Mouse (Mus musculus) embryonic stem cell, embryonic (primary cell): ENCODE measurements around the gene Itgb5.

ENCODE experiments used
- CTCF ChIA-PET, 4 experiments: fragments of 300-600 bp in 2 of 4; fragments of 350-600 bp in 2 of 4; sonication (Branson Sonifier 250); formaldehyde crosslinking; loops; one replicate each; lab custom pipeline; 2022; ENCODE audit warnings: inconsistent platforms in 2 of 4; lab: Charles Lee
- POLR2A ChIA-PET, 4 experiments: fragments of 300-600 bp in 2 of 4; fragments of 350-600 bp in 2 of 4; sonication (Branson Sonifier 250); formaldehyde crosslinking; loops; one replicate each; lab custom pipeline; 2022; ENCODE audit warnings: antibody characterized with exemption in 4 of 4, inconsistent platforms in 1 of 4; lab: Charles Lee

Itgb5 gene

GRCm38 (mm10) chr16:33953008-33953407 is 123.5 kb downstream of the Itgb5 start:
- CTCF ChIA-PET = interaction anchor here in 2 of 4 experiments (0.6 to 1.4 kb wide), 2 partner anchors 132 to 208 kb away, joined by 3 read pairs; no protein-coding TSS in a partner anchor
- POLR2A ChIA-PET = interaction anchor here in 1 of 4 experiments (1.3 to 5.4 kb wide), 3 partner anchors 15 to 133 kb away, joined by 4 to 29 read pairs (median 8); partner anchors contain the start of gene Umps

GRCm38 (mm10) chr16:33954793-33955192 is 125.3 kb downstream of the Itgb5 start:
- POLR2A ChIA-PET = interaction anchor here in 3 of 4 experiments (0.6 to 5.4 kb wide), 12 partner anchors 8 to 206 kb away, joined by 3 to 29 read pairs (median 3); partner anchors contain the start of gene Umps (in 2 of the 3)
- CTCF ChIA-PET = interaction anchor here in 2 of 4 experiments (0.7 to 1.3 kb wide), 3 partner anchors 34 to 158 kb away, joined by 3 to 5 read pairs (median 4); no protein-coding TSS in a partner anchor

GRCm38 (mm10) chr16:33963509-33963908 is 134.0 kb downstream of the Itgb5 start:
- POLR2A ChIA-PET = interaction anchor here in 1 of 4 experiments (1.3 to 9.1 kb wide), 4 partner anchors 15 to 144 kb away, joined by 3 to 93 read pairs (median 4); no protein-coding TSS in a partner anchor

GRCm38 (mm10) chr16:33965878-33966537 is 136.5 kb downstream of the Itgb5 start:
- ChIA-PET CTCF (interaction anchor here in 2 of 4 experiments (1.2 to 2.3 kb wide), 3 partner anchors 22 to 145 kb away, joined by 3 to 7 read pairs (median 4); no protein-coding TSS in a partner anchor), POLR2A (interaction anchor here (0.8 to 9.1 kb wide), 17 partner anchors 10 to 140 kb away, joined by 3 to 93 read pairs (median 4); no protein-coding TSS in a partner anchor)

More at GRCm38 (mm10) chr16:33963509-33963908, 134.0 kb downstream of the Itgb5 start:
- CTCF ChIA-PET = no interaction called here

- CTCF ChIA-PET = interaction anchor here in 2 of 4 experiments (1.2 to 2.3 kb wide), 3 partner anchors 21 to 146 kb away, joined by 3 to 7 read pairs (median 4); no protein-coding TSS in a partner anchor
- POLR2A ChIA-PET = interaction anchor here (0.6 to 9.1 kb wide), 27 partner anchors 9 to 204 kb away, joined by 3 to 93 read pairs (median 3); no protein-coding TSS in a partner anchor
Measured at GRCm38 (mm10) chr16:33966538-33967282, 137.2 kb downstream of the Itgb5 start, which contains the start of gene Umps. Umps (minus strand) TSS chr16:33967038.

- CTCF ChIA-PET = interaction anchor here in 2 of 4 experiments (1.2 to 2.3 kb wide), 3 partner anchors 21 to 147 kb away, joined by 3 to 7 read pairs (median 4); no protein-coding TSS in a partner anchor
- POLR2A ChIA-PET = interaction anchor here (0.6 to 9.1 kb wide), 27 partner anchors 9 to 204 kb away, joined by 3 to 93 read pairs (median 3); no protein-coding TSS in a partner anchor
Measured at GRCm38 (mm10) chr16:33967283-33967640, 137.8 kb downstream of the Itgb5 start.

GRCm38 (mm10) chr16:33979855-33980254 is 150.4 kb downstream of the Itgb5 start:
- ChIA-PET POLR2A (interaction anchor here (0.5 to 6.4 kb wide), 37 partner anchors 8 to 1359 kb away, joined by 3 to 93 read pairs (median 4); partner anchors contain the start of genes Umps (in 3 of the 4), Itgb5 (in 1 of the 4) and Rpl35a (in 1 of the 4)), CTCF (interaction anchor here (0.6 to 2.3 kb wide), 9 partner anchors 8 to 159 kb away, joined by 3 to 7 read pairs (median 3); no protein-coding TSS in a partner anchor)

GRCm38 (mm10) chr16:33983712-33984111 is 154.2 kb downstream of the Itgb5 start:
- CTCF ChIA-PET = no interaction called here

GRCm38 (mm10) chr16:33985372-33985771 is 155.9 kb downstream of the Itgb5 start:
- CTCF ChIA-PET = interaction anchor here in 1 of 4 experiments (1.4 kb wide), 1 partner anchor 132 kb away, joined by 3 read pairs; no protein-coding TSS in a partner anchor
- POLR2A ChIA-PET = interaction anchor here in 1 of 4 experiments (1.3 to 2.0 kb wide), 2 partner anchors 18 to 25 kb away, joined by 3 to 6 read pairs; partner anchors contain the start of gene Umps

More at GRCm38 (mm10) chr16:33983712-33984111, 154.2 kb downstream of the Itgb5 start:
- POLR2A ChIA-PET = interaction anchor here in 1 of 4 experiments (0.5 kb wide), 1 partner anchor 674 kb away, joined by 3 read pairs; no protein-coding TSS in a partner anchor

GRCm38 (mm10) chr16:33986993-33987392 is 157.5 kb downstream of the Itgb5 start:
- ChIA-PET CTCF (interaction anchor here in 3 of 4 experiments (0.7 to 2.7 kb wide), 9 partner anchors 10 to 166 kb away, joined by 3 to 17 read pairs (median 5); no protein-coding TSS in a partner anchor), POLR2A (interaction anchor here in 2 of 4 experiments (0.6 to 2.4 kb wide), 4 partner anchors 8 to 30 kb away, joined by 5 to 26 read pairs (median 6); partner anchors contain the start of gene Umps (in 1 of the 2))

GRCm38 (mm10) chr16:33988358-33989012 is 159.0 kb downstream of the Itgb5 start:
- POLR2A ChIA-PET = interaction anchor here (0.6 to 2.4 kb wide), 18 partner anchors 9 to 558 kb away, joined by 3 to 26 read pairs (median 4); partner anchors contain the start of gene Umps (in 2 of the 4)
- CTCF ChIA-PET = interaction anchor here (0.6 to 2.7 kb wide), 58 partner anchors 8 to 803 kb away, joined by 3 to 21 read pairs (median 4); partner anchors contain the start of genes Umps (in 2 of the 4), Itgb5 (in 1 of the 4) and Osbpl11 (in 1 of the 4)

GRCm38 (mm10) chr16:33989106-33989505 is 159.6 kb downstream of the Itgb5 start:
- ChIA-PET POLR2A (interaction anchor here in 3 of 4 experiments (0.7 to 2.4 kb wide), 10 partner anchors 9 to 98 kb away, joined by 3 to 26 read pairs (median 4); partner anchors contain the start of gene Umps (in 1 of the 3)), CTCF (interaction anchor here (1.0 to 2.7 kb wide), 23 partner anchors 9 to 244 kb away, joined by 3 to 17 read pairs (median 5); partner anchors contain the start of gene Umps (in 1 of the 4))

- ChIA-PET POLR2A (interaction anchor here in 1 of 4 experiments (1.1 kb wide), 1 partner anchor 10 kb away, joined by 4 read pairs; no protein-coding TSS in a partner anchor), CTCF (interaction anchor here in 2 of 4 experiments (0.6 to 1.0 kb wide), 2 partner anchors 146 to 170 kb away, joined by 3 to 5 read pairs; no protein-coding TSS in a partner anchor)
Measured at GRCm38 (mm10) chr16:33990712-33991111, 161.2 kb downstream of the Itgb5 start.

GRCm38 (mm10) chr16:33994321-33994720 is 164.9 kb downstream of the Itgb5 start:
- CTCF ChIA-PET = interaction anchor here (0.8 to 2.1 kb wide), 8 partner anchors 10 to 507 kb away, joined by 3 to 8 read pairs (median 5); no protein-coding TSS in a partner anchor
- POLR2A ChIA-PET = interaction anchor here in 3 of 4 experiments (0.6 to 2.0 kb wide), 12 partner anchors 7 to 101 kb away, joined by 3 to 7 read pairs (median 3); partner anchors contain the start of gene Umps (in 1 of the 3)

- ChIA-PET POLR2A (interaction anchor here in 2 of 4 experiments (0.6 to 2.0 kb wide), 15 partner anchors 8 to 1075 kb away, joined by 3 to 7 read pairs (median 3); partner anchors contain the start of gene Umps (in 2 of the 2)), CTCF (interaction anchor here in 3 of 4 experiments (0.5 to 2.1 kb wide), 9 partner anchors 9 to 422 kb away, joined by 3 to 12 read pairs (median 6); no protein-coding TSS in a partner anchor)
Measured at GRCm38 (mm10) chr16:33995496-33995895, 166.0 kb downstream of the Itgb5 start.

- POLR2A ChIA-PET = interaction anchor here in 2 of 4 experiments (0.6 to 1.8 kb wide), 10 partner anchors 8 to 1074 kb away, joined by 3 to 6 read pairs (median 3); partner anchors contain the start of gene Umps (in 1 of the 2)
- CTCF ChIA-PET = interaction anchor here in 3 of 4 experiments (0.5 to 2.1 kb wide), 9 partner anchors 8 to 422 kb away, joined by 3 to 12 read pairs (median 6); no protein-coding TSS in a partner anchor
Measured at GRCm38 (mm10) chr16:33996030-33996429, 166.6 kb downstream of the Itgb5 start.
